Mouse (Mus musculus): ENCODE results near the gene Procr. TPM values are rescaled to one million over a fixed set of nuclear protein-coding genes. Genes with fewer than 3 reads are reported as not detected.

Procr gene
- polyA plus RNA-seq (2012), result 0.06 TPM in 1 of 2 replicates, not detected in the other

GRCm38 (mm10) chr2:155751014-155751786 lies at the start of gene Procr:
Gene Procr, plus strand, starts transcription at chr2:155751117.
- peaks cover 50% of the 10 kb centered on the region for H3K27me3 ChIP-seq (ENCODE audit: control insufficient read depth)
- no peaks in the 10 kb centered on the region for H3K36me3 ChIP-seq (ENCODE audit: control insufficient read depth)
- H3K4me1 ChIP-seq (ENCODE audit: control insufficient read depth), result no peaks in the 10 kb centered on the region
- H3K9me3 ChIP-seq (ENCODE audit: control insufficient read depth, low read length), result no peaks in the 10 kb centered on the region
- TF ChIP-seq GATA1 (IDR thresholded peaks at IDR 0.05; ENCODE audit: low read length), result no peak
- TF ChIP-seq TAL1 (IDR thresholded peaks at IDR 0.05; ENCODE audit: low read length), result no peak
- no peak within 1 kb of the TSS for H3K4me3 ChIP-seq (replicated peaks)

DNA sequence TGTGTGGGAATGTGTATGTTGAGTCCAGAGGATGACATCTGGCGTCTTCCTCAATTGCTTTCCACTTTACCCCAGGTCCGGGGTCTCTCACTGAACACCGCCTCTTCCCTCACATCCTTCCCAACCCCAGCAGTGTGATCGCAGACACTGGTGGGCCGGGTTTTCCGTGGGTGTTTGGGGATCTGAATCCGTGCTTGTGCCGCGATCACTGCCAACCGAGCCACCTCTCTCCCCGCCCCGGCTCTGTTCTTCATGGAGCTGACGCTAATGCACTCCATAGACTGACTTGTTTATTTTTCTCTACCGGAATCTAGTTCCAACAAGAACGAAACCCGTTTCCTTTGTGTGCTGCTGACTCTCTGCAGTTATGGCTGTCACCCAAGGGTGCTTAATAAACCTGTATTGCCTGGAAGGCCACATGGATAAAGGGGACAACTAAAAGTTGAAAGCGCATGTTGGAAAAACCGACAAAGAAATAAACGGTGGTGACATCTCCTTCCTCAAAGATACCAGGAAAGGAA lies 49.5 kb upstream of the Procr start:
- Histone ChIP-seq H3K4me3 (replicated peaks) (no peak overlapping the region), H3K4me1 (ENCODE audit: control insufficient read depth) (peaks cover 3% of the 10 kb centered on the region), H3K27me3 (ENCODE audit: control insufficient read depth) (no peaks in the 10 kb centered on the region), H3K36me3 (ENCODE audit: control insufficient read depth) (peaks cover 31% of the 10 kb centered on the region), H3K9me3 (ENCODE audit: control insufficient read depth, low read length) (no peaks in the 10 kb centered on the region)
- TF ChIP-seq TAL1 (IDR thresholded peaks at IDR 0.05; ENCODE audit: low read length) (no peak), GATA1 (IDR thresholded peaks at IDR 0.05; ENCODE audit: low read length) (no peak)

DNA sequence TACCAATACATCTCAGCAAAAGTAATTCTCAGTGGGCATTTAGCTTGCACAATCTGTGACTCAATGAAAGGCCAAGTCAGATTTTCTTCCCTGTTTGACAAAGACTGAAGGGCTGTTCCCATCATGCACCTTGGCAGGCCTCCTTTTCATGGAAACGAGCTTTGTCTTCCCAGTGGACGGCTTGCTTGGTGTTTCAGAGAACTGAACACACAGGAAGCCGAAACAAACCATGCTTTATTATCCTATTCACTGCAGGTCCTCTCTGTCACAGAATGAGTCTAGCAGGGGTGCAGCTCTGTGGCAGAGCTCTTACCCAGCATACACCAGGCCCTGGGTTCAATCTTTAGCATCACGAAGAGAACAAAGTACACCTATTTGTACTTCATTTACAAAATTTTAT lies 47.3 kb upstream of the Procr start:
- Histone ChIP-seq H3K27me3 (ENCODE audit: control insufficient read depth) (no peaks in the 10 kb centered on the region), H3K4me1 (ENCODE audit: control insufficient read depth) (no peaks in the 10 kb centered on the region), H3K4me3 (replicated peaks) (no peak overlapping the region), H3K36me3 (ENCODE audit: control insufficient read depth) (peaks cover 44% of the 10 kb centered on the region), H3K9me3 (ENCODE audit: control insufficient read depth, low read length) (no peaks in the 10 kb centered on the region)
- no peak for TF ChIP-seq TAL1 (IDR thresholded peaks at IDR 0.05; ENCODE audit: low read length)
- no peak for TF ChIP-seq GATA1 (IDR thresholded peaks at IDR 0.05; ENCODE audit: low read length)

DNA sequence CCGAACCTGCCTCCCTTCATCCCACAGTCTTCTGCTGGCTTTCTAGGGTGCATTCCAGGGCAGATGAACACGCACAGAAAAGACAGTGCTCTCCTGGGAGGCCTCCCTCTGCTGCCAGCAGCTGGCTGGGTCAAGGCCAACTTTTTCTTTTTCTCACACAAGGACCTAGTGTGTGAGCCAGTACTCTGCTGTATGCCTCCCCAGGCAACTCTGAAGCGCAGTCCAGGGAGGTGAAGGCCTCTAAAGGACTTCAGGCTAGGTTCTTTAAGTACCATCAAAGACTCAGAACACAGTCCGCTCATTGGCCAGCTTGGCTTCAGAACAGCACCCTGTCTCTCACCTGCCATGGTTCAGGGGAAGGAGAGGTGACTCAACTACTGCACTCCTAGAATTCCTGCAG lies 43.7 kb upstream of the Procr start:
- peaks cover 55% of the 10 kb centered on the region for H3K36me3 ChIP-seq (ENCODE audit: control insufficient read depth)
- H3K9me3 ChIP-seq (ENCODE audit: control insufficient read depth, low read length), result no peaks in the 10 kb centered on the region
- no peaks in the 10 kb centered on the region for H3K27me3 ChIP-seq (ENCODE audit: control insufficient read depth)
- H3K4me3 ChIP-seq (replicated peaks), result no peak overlapping the region
- TF ChIP-seq GATA1 (IDR thresholded peaks at IDR 0.05; ENCODE audit: low read length) (no peak), TAL1 (IDR thresholded peaks at IDR 0.05; ENCODE audit: low read length) (no peak)
- H3K4me1 ChIP-seq (ENCODE audit: control insufficient read depth), result no peaks in the 10 kb centered on the region

- Histone ChIP-seq H3K9me3 (ENCODE audit: control insufficient read depth, low read length) (no peaks in the 10 kb centered on the region), H3K4me1 (ENCODE audit: control insufficient read depth) (no peaks in the 10 kb centered on the region), H3K4me3 (replicated peaks) (no peak overlapping the region), H3K27me3 (ENCODE audit: control insufficient read depth) (no peaks in the 10 kb centered on the region), H3K36me3 (ENCODE audit: control insufficient read depth) (peaks cover 60% of the 10 kb centered on the region)
- TF ChIP-seq TAL1 (IDR thresholded peaks at IDR 0.05; ENCODE audit: low read length) (no peak), GATA1 (IDR thresholded peaks at IDR 0.05; ENCODE audit: low read length) (no peak)
These were observed 40.4 kb upstream of the Procr start for GRCm38 (mm10) chr2:155710557-155710956.

- no peak overlapping the region for H3K4me3 ChIP-seq (replicated peaks)
- H3K36me3 ChIP-seq (ENCODE audit: control insufficient read depth), result peaks cover 42% of the 10 kb centered on the region
- H3K4me1 ChIP-seq (ENCODE audit: control insufficient read depth), result no peaks in the 10 kb centered on the region
- H3K27me3 ChIP-seq (ENCODE audit: control insufficient read depth), result no peaks in the 10 kb centered on the region
- H3K9me3 ChIP-seq (ENCODE audit: control insufficient read depth, low read length), result no peaks in the 10 kb centered on the region
- TF ChIP-seq GATA1 (IDR thresholded peaks at IDR 0.05; ENCODE audit: low read length), result no peak; the same call in 1 of the 2 replicates
- no peak for TF ChIP-seq TAL1 (IDR thresholded peaks at IDR 0.05; ENCODE audit: low read length)
These were observed 33.6 kb upstream of the Procr start for GRCm38 (mm10) chr2:155717082-155717990.

- H3K4me3 ChIP-seq (replicated peaks), result no peak overlapping the region
- peaks cover 30% of the 10 kb centered on the region for H3K36me3 ChIP-seq (ENCODE audit: control insufficient read depth)
- TF ChIP-seq GATA1 (IDR thresholded peaks at IDR 0.05; ENCODE audit: low read length) (no peak), TAL1 (IDR thresholded peaks at IDR 0.05; ENCODE audit: low read length) (no peak)
- H3K4me1 ChIP-seq (ENCODE audit: control insufficient read depth), result no peaks in the 10 kb centered on the region
- no peaks in the 10 kb centered on the region for H3K9me3 ChIP-seq (ENCODE audit: control insufficient read depth, low read length)
- H3K27me3 ChIP-seq (ENCODE audit: control insufficient read depth), result no peaks in the 10 kb centered on the region
These were observed 30.3 kb upstream of the Procr start for GRCm38 (mm10) chr2:155720585-155720984.

- Histone ChIP-seq H3K4me1 (ENCODE audit: control insufficient read depth) (peaks cover 11% of the 10 kb centered on the region), H3K9me3 (ENCODE audit: control insufficient read depth, low read length) (no peaks in the 10 kb centered on the region), H3K4me3 (replicated peaks) (no peak overlapping the region), H3K36me3 (ENCODE audit: control insufficient read depth) (peaks cover 15% of the 10 kb centered on the region), H3K27me3 (ENCODE audit: control insufficient read depth) (no peaks in the 10 kb centered on the region)
- TF ChIP-seq GATA1 (IDR thresholded peaks at IDR 0.05; ENCODE audit: low read length), result no peak
- TF ChIP-seq TAL1 (IDR thresholded peaks at IDR 0.05; ENCODE audit: low read length), result no peak
These were observed 26.9 kb upstream of the Procr start for GRCm38 (mm10) chr2:155724036-155724435.

- no peak overlapping the region for H3K4me3 ChIP-seq (replicated peaks)
- H3K4me1 ChIP-seq (ENCODE audit: control insufficient read depth), result peaks cover 16% of the 10 kb centered on the region
- no peaks in the 10 kb centered on the region for H3K9me3 ChIP-seq (ENCODE audit: control insufficient read depth, low read length)
- H3K27me3 ChIP-seq (ENCODE audit: control insufficient read depth), result no peaks in the 10 kb centered on the region
- TF ChIP-seq TAL1 (IDR thresholded peaks at IDR 0.05; ENCODE audit: low read length) (no peak), GATA1 (IDR thresholded peaks at IDR 0.05; ENCODE audit: low read length) (no peak)
- peaks cover 11% of the 10 kb centered on the region for H3K36me3 ChIP-seq (ENCODE audit: control insufficient read depth)
These were observed 26.4 kb upstream of the Procr start for GRCm38 (mm10) chr2:155724526-155724925.
